Mouse (Mus musculus) myocyte (in vitro differentiated cells): ENCODE results near the gene Pkib.

Source experiments
- CEBPB ChIP-seq: IDR thresholded peaks from 2 replicates; pipeline ENCODE4 v1.6.1; 2011; ENCODE audit warnings: mild to moderate bottlenecking, moderate library complexity; ENCODE audit not compliant: poor library complexity, insufficient read depth, severe bottlenecking
- E2F4 ChIP-seq: IDR thresholded peaks from one replicate; pipeline ENCODE4 v1.6.1; 2011; ENCODE audit warnings: mild to moderate bottlenecking, control low read depth, moderate library complexity; ENCODE audit not compliant: insufficient read depth
- MAX ChIP-seq: IDR thresholded peaks from one replicate; pipeline ENCODE4 v1.6.1; 2011; ENCODE audit warnings: low read depth, mild to moderate bottlenecking, control low read depth
- MYOD1 ChIP-seq, 3 experiments: IDR thresholded peaks; one replicate each; pipeline ENCODE4 v1.6.1; 2011; ENCODE audit warnings: control low read depth in 2 of 3, low read depth in 2 of 3, mild to moderate bottlenecking in 2 of 3, moderate library complexity in 1 of 3; ENCODE audit not compliant: insufficient read length in 2 of 3, control insufficient read depth in 1 of 3
- MYOG ChIP-seq, 3 experiments: IDR thresholded peaks; one replicate each; pipeline ENCODE4 v1.6.1; 2011; ENCODE audit warnings: control low read depth in 2 of 3, low read depth in 2 of 3, mild to moderate bottlenecking in 2 of 3; ENCODE audit not compliant: insufficient read length in 2 of 3, control insufficient read depth in 1 of 3, insufficient read depth in 1 of 3
- POLR2A ChIP-seq: IDR thresholded peaks from one replicate; pipeline ENCODE4 v1.6.1; 2011; ENCODE audit warnings: low read depth, mild to moderate bottlenecking, control low read depth, moderate library complexity; ENCODE audit not compliant: insufficient read length
- POLR2AphosphoS2 ChIP-seq: IDR thresholded peaks from one replicate; pipeline ENCODE4 v1.6.1; 2011; ENCODE audit warnings: low read depth, control low read depth; ENCODE audit not compliant: insufficient read length
- REST ChIP-seq: IDR thresholded peaks from one replicate; pipeline ENCODE4 v1.6.1; 2011; ENCODE audit warnings: mild to moderate bottlenecking, control low read depth, moderate library complexity; ENCODE audit not compliant: insufficient read depth, insufficient read length
- SRF ChIP-seq: IDR thresholded peaks from one replicate; pipeline ENCODE4 v1.6.1; 2011; ENCODE audit warnings: low read depth; ENCODE audit not compliant: control insufficient read depth, insufficient read length
- TCF12 ChIP-seq: IDR thresholded peaks from one replicate; pipeline ENCODE4 v1.6.1; 2011; ENCODE audit warnings: mild to moderate bottlenecking, control low read depth; ENCODE audit not compliant: poor library complexity, insufficient read depth, severe bottlenecking
- TCF3 ChIP-seq: IDR thresholded peaks from one replicate; pipeline ENCODE4 v1.6.1; 2011; ENCODE audit warnings: low read depth, control low read depth; ENCODE audit not compliant: insufficient read length
- USF1 ChIP-seq: IDR thresholded peaks from one replicate; pipeline ENCODE4 v1.6.1; 2011; ENCODE audit warnings: low read depth, mild to moderate bottlenecking, control low read depth, moderate library complexity

DNA sequence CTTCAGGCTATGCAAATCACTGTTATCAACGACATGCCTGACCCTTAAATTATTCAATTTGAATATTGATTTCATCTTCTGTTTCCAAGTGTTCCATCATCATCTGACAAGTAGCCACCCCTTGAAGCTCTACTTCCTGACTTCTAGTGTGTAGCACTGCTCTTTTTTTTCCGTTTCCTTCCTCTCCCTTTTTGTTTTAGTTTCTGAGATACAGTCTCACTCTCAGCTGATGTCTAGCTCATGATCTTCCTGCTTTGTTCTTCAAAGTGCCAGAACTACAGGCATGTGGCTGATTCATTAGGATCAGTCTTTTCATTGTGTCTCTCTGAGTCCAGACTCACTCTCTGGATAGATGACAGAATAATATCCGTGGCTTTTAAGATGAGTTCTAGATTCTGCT, 128.9 kb downstream of the Pkib start:
- TF ChIP-seq E2F4: no peak
- no peak for TF ChIP-seq CEBPB
- TF ChIP-seq TCF12: no peak
- TF ChIP-seq POLR2A: no peak
- no peak for TF ChIP-seq USF1
- no peak for TF ChIP-seq MAX
- no peak for TF ChIP-seq REST
- no peak for TF ChIP-seq POLR2AphosphoS2
- no peak for TF ChIP-seq TCF3
- no peak for TF ChIP-seq MYOD1 (IDR thresholded peaks at IDR 0.05; ENCODE audit: control insufficient read depth in 1 of 3, insufficient read length in 2 of 3, low read depth in 2 of 3)
- TF ChIP-seq MYOG (IDR thresholded peaks at IDR 0.05; ENCODE audit: control insufficient read depth in 1 of 3, insufficient read depth in 1 of 3, insufficient read length in 2 of 3, low read depth in 2 of 3): no peak
- TF ChIP-seq SRF: no peak
